Mouse (Mus musculus): ENCODE measurements at regions not wholly inside any gene's neighbourhood (a gene's known extent, or its start where the extent isn't known, plus 50 kb on each side); places are given as distances from the start of the nearest gene placed in this dataset.

DNA sequence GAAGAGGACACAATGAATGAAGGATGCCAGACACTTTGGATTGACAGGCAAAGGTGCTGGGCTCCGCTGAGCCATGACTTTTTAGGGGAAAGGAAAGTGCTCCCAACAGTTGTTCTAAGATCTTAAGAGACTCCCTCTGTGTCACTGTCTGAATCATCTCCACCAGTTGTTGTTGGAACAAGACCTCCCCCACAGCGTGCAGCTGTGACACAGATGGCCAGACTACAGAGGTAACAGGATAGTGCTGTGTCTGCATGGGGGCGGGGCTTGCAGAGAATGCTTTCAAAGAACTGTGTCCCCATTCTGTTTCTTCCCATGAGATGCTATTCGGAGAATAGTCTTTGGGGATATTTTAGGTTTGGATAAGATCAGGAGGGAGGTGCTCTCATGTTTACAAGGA, 61.7 kb upstream of the Dpyd start:
- no peak for DNase-seq

GRCm38 (mm10) chr3:118507582-118508237, 54.2 kb upstream of the Dpyd start:
- DNase-seq = no peak

GRCm38 (mm10) chr3:118510837-118511236, 51.1 kb upstream of the Dpyd start:
- no peak for DNase-seq

DNA sequence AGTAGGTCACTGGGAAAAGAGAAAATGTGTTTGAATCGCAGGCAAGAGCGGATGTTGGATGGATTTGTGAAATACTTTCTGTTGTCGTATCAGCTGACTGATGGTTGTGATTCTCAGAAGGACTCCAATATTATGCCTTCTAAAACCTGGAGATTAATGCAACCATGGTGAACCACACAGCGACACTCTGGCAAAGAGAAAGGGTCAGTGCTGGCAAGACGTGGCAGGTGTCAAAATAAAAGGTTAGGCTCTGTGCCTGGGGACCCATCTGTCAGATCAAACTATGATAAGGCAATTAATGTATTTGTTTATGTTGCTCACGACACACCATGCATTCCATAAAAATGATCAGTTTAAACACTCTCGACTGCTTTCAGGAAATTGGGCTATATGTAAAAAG, 50.0 kb upstream of the Dpyd start:
- DNase-seq = no peak

All from lung, postnatal 4 days (tissue).